Mouse (Mus musculus) testis, adult 2 months (tissue): ENCODE data around the gene Naga.

ENCODE experiments used
- CTCF ChIP-seq: fragments of 200-500 bp; IDR thresholded peaks from 2 replicates; pipeline ENCODE4 v1.5.1; 2012; ENCODE audit warnings: low read depth, mild to moderate bottlenecking, inconsistent platforms, low read length, moderate library complexity; ENCODE audit not compliant: control insufficient read depth, insufficient read depth, insufficient replicate concordance
- POLR2A ChIP-seq: fragments of 200-500 bp; IDR thresholded peaks from 2 replicates; pipeline ENCODE4 v1.6.1; 2012; ENCODE audit warnings: low read depth, mild to moderate bottlenecking, inconsistent platforms, low read length, moderate library complexity; ENCODE audit not compliant: control insufficient read depth

DNA sequence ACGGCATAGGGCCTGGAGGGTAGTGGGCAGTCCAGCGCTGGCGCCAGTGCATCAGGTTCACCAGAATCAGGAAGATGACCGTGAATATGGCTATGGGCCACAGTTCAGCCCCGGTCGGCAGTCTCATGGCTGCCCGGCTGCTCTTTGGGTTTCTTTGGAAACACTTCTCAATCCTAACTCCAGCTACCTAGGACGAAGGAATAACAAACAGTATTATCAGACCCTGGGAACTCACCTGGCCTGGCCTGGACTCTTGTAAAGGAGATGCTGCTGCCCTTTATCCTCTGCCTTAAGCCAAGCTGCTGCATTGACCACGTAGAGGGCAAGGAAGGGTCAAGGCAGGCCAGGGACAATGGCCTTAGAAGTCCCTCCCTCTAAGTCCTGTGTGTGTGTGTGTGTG lies 37.1 kb upstream of the Naga start:
- TF ChIP-seq POLR2A, result no peak
- no peak for TF ChIP-seq CTCF
